Mouse (Mus musculus): ENCODE data around the gene Pank4.
A peak's percentile ranks its signal among the peaks of the same experiment; 100 is the strongest.

The Pank4 gene

GRCm38 (mm10) chr4:154967173-154967572 is 3.2 kb downstream of the Pank4 start:
- DNase-seq (ENCODE audit: low spot score): no peak

- DNase-seq (ENCODE audit: low spot score): no peak
Measured at GRCm38 (mm10) chr4:154972546-154972945, 8.6 kb downstream of the Pank4 start.

- DNase-seq (ENCODE audit: low spot score): no peak
Measured at GRCm38 (mm10) chr4:154974163-154974611, 10.3 kb downstream of the Pank4 start.

GRCm38 (mm10) chr4:154980110-154980509 is 16.2 kb downstream of the Pank4 start:
- DNase-seq (ENCODE audit: low spot score): no peak

GRCm38 (mm10) chr4:154981076-154981475 is 17.2 kb downstream of the Pank4 start:
- no peak for DNase-seq (ENCODE audit: low spot score)

- peak; percentile 57 for DNase-seq (ENCODE audit: low spot score)
Measured at GRCm38 (mm10) chr4:154981530-154981929, 17.6 kb downstream of the Pank4 start.

GRCm38 (mm10) chr4:154982247-154983120 is 18.6 kb downstream of the Pank4 start:
- DNase-seq (ENCODE audit: low spot score): peak; percentile 30

GRCm38 (mm10) chr4:154983767-154984166 is 19.8 kb downstream of the Pank4 start:
- no peak for DNase-seq (ENCODE audit: low spot score)

- no peak for DNase-seq (ENCODE audit: low spot score)
Measured at GRCm38 (mm10) chr4:154985151-154985777, 21.3 kb downstream of the Pank4 start.

GRCm38 (mm10) chr4:154986096-154986495 is 22.2 kb downstream of the Pank4 start:
- peak; percentile 85 for DNase-seq (ENCODE audit: low spot score)

- no peak for DNase-seq (ENCODE audit: low spot score)
Measured at GRCm38 (mm10) chr4:154986750-154987149, 22.8 kb downstream of the Pank4 start.

GRCm38 (mm10) chr4:154994876-154995275 is 31.0 kb downstream of the Pank4 start:
- DNase-seq (ENCODE audit: low spot score): no peak

- DNase-seq (ENCODE audit: low spot score): peak; percentile 21
Measured at GRCm38 (mm10) chr4:154996572-154997154, 32.7 kb downstream of the Pank4 start.

GRCm38 (mm10) chr4:154999379-154999778 is 35.5 kb downstream of the Pank4 start:
- no peak for DNase-seq (ENCODE audit: low spot score)

GRCm38 (mm10) chr4:155005278-155005677 is 41.4 kb downstream of the Pank4 start:
- DNase-seq (ENCODE audit: low spot score): no peak

GRCm38 (mm10) chr4:155006296-155006695 is 42.4 kb downstream of the Pank4 start:
- no peak for DNase-seq (ENCODE audit: low spot score)

- no peak for DNase-seq (ENCODE audit: low spot score)
Measured at GRCm38 (mm10) chr4:155007641-155008040, 43.7 kb downstream of the Pank4 start.

- no peak for DNase-seq (ENCODE audit: low spot score)
Measured at GRCm38 (mm10) chr4:155008075-155008474, 44.2 kb downstream of the Pank4 start.

GRCm38 (mm10) chr4:155009216-155009615 is 45.3 kb downstream of the Pank4 start:
- DNase-seq (ENCODE audit: low spot score): no peak

GRCm38 (mm10) chr4:155010870-155011269 is 46.9 kb downstream of the Pank4 start:
- DNase-seq (ENCODE audit: low spot score): peak; percentile 22

GRCm38 (mm10) chr4:155011312-155012025 is 47.5 kb downstream of the Pank4 start:
- DNase-seq (ENCODE audit: low spot score): no peak

- DNase-seq (ENCODE audit: low spot score): no peak
Measured at GRCm38 (mm10) chr4:155012115-155012514, 48.2 kb downstream of the Pank4 start.

Measured in ovary, postnatal 36 days (tissue).